Mouse (Mus musculus) cerebellum, adult 2 months (tissue): ENCODE data around the gene Cdk18. TPM values are rescaled to one million over a fixed set of nuclear protein-coding genes. Genes with fewer than 3 reads are reported as not detected.
A peak's percentile ranks its signal among the peaks of the same experiment; 100 is the strongest.

ENCODE experiments used
- DNase-seq, 2 experiments: peaks; one replicate each; pipeline ENCODE4 v3.0.0; 2021
- H3K27ac ChIP-seq: fragments of 200-500 bp; 2 replicates; pipeline ENCODE4 v1.5.1; 2012; ENCODE audit warnings: low read length, control low read depth, inconsistent platforms; ENCODE audit not compliant: insufficient read depth
- H3K27me3 ChIP-seq: fragments of 200-500 bp; 2 replicates; pipeline ENCODE4 v1.6.1; 2012; ENCODE audit warnings: inconsistent platforms, mild to moderate bottlenecking, low read length, moderate library complexity; ENCODE audit not compliant: control insufficient read depth, insufficient read depth
- H3K4me1 ChIP-seq: fragments of 200-500 bp; 2 replicates; pipeline ENCODE4 v1.6.1; 2011; ENCODE audit warnings: low read length; ENCODE audit not compliant: control insufficient read depth, insufficient read depth
- H3K4me3 ChIP-seq: fragments of 200-500 bp; replicated peaks from 2 replicates; pipeline ENCODE3; 2011; ENCODE audit warnings: mild to moderate bottlenecking, low read depth, low read length, control low read depth; ENCODE audit not compliant: insufficient read depth
- CTCF ChIP-seq: fragments of 200-500 bp; IDR thresholded peaks from 2 replicates; pipeline ENCODE4 v1.5.1; 2011; ENCODE audit warnings: low read depth, mild to moderate bottlenecking, control low read depth, low read length, moderate library complexity, borderline replicate concordance; ENCODE audit not compliant: insufficient read depth
- POLR2A ChIP-seq: fragments of 200-500 bp; IDR thresholded peaks from 2 replicates; pipeline ENCODE4 v1.6.1; 2011; ENCODE audit warnings: low read length, control low read depth, borderline replicate concordance; ENCODE audit not compliant: insufficient read depth
- WGBS: fragments of 180-500 bp; shearing (Covaris S2); methylation state at CpG from one replicate; pipeline ENCODE4 v1.1.7; 2018; 5-methylcytosine and 5-hydroxymethylcytosine counted together
- polyA plus RNA-seq: library from polyadenylated mRNA; depleted of rRNA; stranded (reverse); fragments of >200 nt; gene quantifications from 2 replicates; pipeline ENCODE4 v1.2.3, GENCODE M21; 2012; rRNA removed

Gene Cdk18
- 32.1 and 35.8 TPM in 2 replicates for polyA plus RNA-seq

- TF ChIP-seq CTCF, result no peak
- no peak for TF ChIP-seq POLR2A
- Histone ChIP-seq H3K27ac (no peak within 1 kb of the TSS), H3K27me3 (no peaks in the 10 kb centered on the region), H3K4me1 (no peaks in the 10 kb centered on the region), H3K4me3 (peak within 1 kb of the TSS; percentile 50)
- peak; percentile 65 to 66 for DNase-seq
- WGBS, result under 1% methylated on average over 30 of the region's 30 CpGs
Measured at GRCm38 (mm10) chr1:132139416-132139864, at the start of gene Cdk18. Cdk18 (minus strand) TSS chr1:132139684.

- no peak overlapping the region for H3K4me3 ChIP-seq
- no peak overlapping the region for H3K27ac ChIP-seq
- DNase-seq, result no peak
- TF ChIP-seq POLR2A (no peak), CTCF (no peak)
- 0 out of 2 replicates have a peak, but pooled peaks cover 1% of the 10 kb centered on the region for H3K27me3 ChIP-seq
- H3K4me1 ChIP-seq, result 0 out of 2 replicates have a peak, but pooled peaks cover 3% of the 10 kb centered on the region
- WGBS, result 75% methylated on average over 4 of the region's 4 CpGs
Measured at GRCm38 (mm10) chr1:132189231-132189630, 49.7 kb upstream of the Cdk18 start.

GRCm38 (mm10) chr1:132188442-132189066 lies 49.1 kb upstream of the Cdk18 start:
- Histone ChIP-seq H3K27me3 (0 out of 2 replicates have a peak, but pooled peaks cover 1% of the 10 kb centered on the region), H3K4me3 (no peak overlapping the region), H3K27ac (no peak overlapping the region), H3K4me1 (0 out of 2 replicates have a peak, but pooled peaks cover 3% of the 10 kb centered on the region)
- TF ChIP-seq CTCF (no peak), POLR2A (no peak)
- DNase-seq, result no peak
- 84% methylated on average over 9 of the region's 9 CpGs for WGBS

DNA sequence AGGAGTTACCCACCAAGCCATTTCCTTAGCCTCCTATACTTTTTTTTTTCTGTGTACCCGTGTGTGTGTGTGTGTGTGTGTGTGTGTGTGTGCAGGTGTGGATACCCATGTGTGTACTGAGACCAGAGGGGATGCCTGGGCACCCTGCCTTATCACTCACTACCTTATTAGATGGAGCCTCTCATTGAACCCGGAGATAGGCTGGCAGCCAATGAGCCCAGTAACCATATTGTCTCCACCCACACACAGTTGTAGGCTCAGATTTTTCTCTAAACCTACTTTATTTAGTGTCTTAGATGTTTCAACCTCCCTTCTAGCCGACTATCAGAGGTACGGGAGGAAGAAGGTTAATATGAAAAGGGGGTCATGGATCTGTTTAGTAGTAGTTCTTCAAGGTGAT lies 46.8 kb upstream of the Cdk18 start:
- H3K4me1 ChIP-seq, result no peaks in the 10 kb centered on the region
- 75% methylated on average over 4 of the region's 4 CpGs for WGBS
- no peak for TF ChIP-seq POLR2A
- TF ChIP-seq CTCF, result no peak
- DNase-seq, result no peak
- 0 out of 2 replicates have a peak, but pooled peaks cover 1% of the 10 kb centered on the region for H3K27me3 ChIP-seq
- H3K27ac ChIP-seq, result no peak overlapping the region
- H3K4me3 ChIP-seq, result no peak overlapping the region

DNA sequence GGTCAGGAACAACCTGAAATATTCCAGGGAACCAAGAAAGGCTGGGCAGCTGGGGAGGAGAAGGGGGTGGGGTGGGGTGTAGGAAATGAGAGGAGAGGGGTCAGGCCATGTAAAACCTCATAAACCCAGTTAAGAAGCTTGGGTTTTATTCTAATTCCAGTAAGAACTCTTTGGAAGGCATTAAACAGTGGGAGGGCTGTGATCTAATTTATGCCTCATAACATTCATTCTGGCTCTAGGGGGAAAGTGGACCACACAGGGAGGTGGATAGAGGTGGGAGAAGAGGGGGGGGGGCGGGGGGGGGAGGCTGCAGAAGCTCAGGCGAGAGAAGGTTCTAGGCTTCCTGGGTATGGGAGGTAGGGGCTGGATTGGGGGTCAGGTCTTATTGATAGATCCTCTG lies 32.1 kb upstream of the Cdk18 start:
- TF ChIP-seq CTCF, result no peak
- TF ChIP-seq POLR2A, result no peak
- Histone ChIP-seq H3K4me3 (no peak overlapping the region), H3K27ac (no peak overlapping the region), H3K4me1 (0 out of 2 replicates have a peak, but pooled peaks cover 4% of the 10 kb centered on the region), H3K27me3 (no peaks in the 10 kb centered on the region)
- no peak for DNase-seq
- 39% methylated on average over 2 of the region's 2 CpGs for WGBS

DNA sequence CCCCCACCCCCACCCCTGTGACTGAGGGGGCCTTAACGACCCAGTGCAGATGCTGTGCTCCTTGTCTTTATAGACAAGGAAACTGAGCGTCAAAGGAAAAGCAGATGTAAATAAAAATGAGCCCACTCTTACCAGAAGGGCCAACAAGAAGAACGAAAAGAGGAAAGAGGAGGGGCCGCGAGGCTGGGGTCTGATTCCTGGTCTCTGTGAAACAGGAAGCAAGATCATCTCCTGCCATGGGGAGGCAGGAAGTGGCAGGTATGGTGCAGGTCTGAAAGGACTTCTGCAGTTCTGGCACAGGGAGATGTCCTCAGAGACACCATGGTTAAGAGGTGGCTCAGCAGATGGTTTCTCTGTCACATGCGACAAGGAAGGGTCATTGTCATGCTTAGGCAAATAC lies 31.2 kb upstream of the Cdk18 start:
- Histone ChIP-seq H3K27ac (no peak overlapping the region), H3K4me1 (0 out of 2 replicates have a peak, but pooled peaks cover 4% of the 10 kb centered on the region), H3K27me3 (no peaks in the 10 kb centered on the region), H3K4me3 (no peak overlapping the region)
- TF ChIP-seq POLR2A (no peak), CTCF (no peak)
- no peak for DNase-seq
- 59% methylated on average over 6 of the region's 6 CpGs for WGBS

GRCm38 (mm10) chr1:132168115-132168767 lies 28.8 kb upstream of the Cdk18 start:
- peak overlapping the region; percentile 27 for H3K4me3 ChIP-seq
- H3K27ac ChIP-seq, result no peak overlapping the region

More at GRCm38 (mm10) chr1:132168115-132168767, 28.8 kb upstream of the Cdk18 start:
- Histone ChIP-seq H3K4me1 (0 out of 2 replicates have a peak, but pooled peaks cover 4% of the 10 kb centered on the region), H3K27me3 (no peaks in the 10 kb centered on the region)
- WGBS, result 11% methylated on average over 12 of the region's 12 CpGs
- no peak for TF ChIP-seq CTCF
- no peak for TF ChIP-seq POLR2A
- DNase-seq, result peak in 1 of 2 experiments; percentile 21
